Mouse (Mus musculus): ENCODE measurements around the gene Mrps15.
"Not testable (repeated sequence)": the region's sequence is repeated elsewhere in the genome, so short reads cannot be mapped to it uniquely, and the experiment has no call there.

Gene Mrps15

GRCm38 (mm10) chr4:126068842-126069241 is 22.1 kb downstream of the Mrps15 start:
- no peak for DNase-seq (ENCODE audit: inconsistent age in 2 of 2, low spot score in 1 of 2)

- DNase-seq (ENCODE audit: inconsistent age in 2 of 2, low spot score in 1 of 2): no peak
Observed at GRCm38 (mm10) chr4:126077833-126078232, 31.1 kb downstream of the Mrps15 start.

GRCm38 (mm10) chr4:126079266-126079665 is 32.5 kb downstream of the Mrps15 start:
- peak in 1 of 2 experiments; percentile 76 for DNase-seq (ENCODE audit: inconsistent age in 2 of 2, low spot score in 1 of 2)

GRCm38 (mm10) chr4:126081601-126082000 is 34.9 kb downstream of the Mrps15 start:
- DNase-seq (ENCODE audit: inconsistent age in 2 of 2, low spot score in 1 of 2): no peak

GRCm38 (mm10) chr4:126083021-126083420 is 36.3 kb downstream of the Mrps15 start:
- no peak for DNase-seq (ENCODE audit: inconsistent age in 2 of 2, low spot score in 1 of 2)

GRCm38 (mm10) chr4:126084382-126084781 is 37.7 kb downstream of the Mrps15 start:
- DNase-seq (ENCODE audit: inconsistent age in 2 of 2, low spot score in 1 of 2): no peak

- DNase-seq (ENCODE audit: inconsistent age in 2 of 2, low spot score in 1 of 2): peak; percentile 81 to 93
Observed at GRCm38 (mm10) chr4:126085996-126086576, 39.4 kb downstream of the Mrps15 start.

GRCm38 (mm10) chr4:126090101-126090847 is 43.5 kb downstream of the Mrps15 start:
- peak in 1 of 2 experiments; percentile 38 for DNase-seq (ENCODE audit: inconsistent age in 2 of 2, low spot score in 1 of 2)

- DNase-seq (ENCODE audit: inconsistent age in 2 of 2, low spot score in 1 of 2): no peak
Observed at GRCm38 (mm10) chr4:126090848-126091124, 44.1 kb downstream of the Mrps15 start.

GRCm38 (mm10) chr4:126091873-126092272 is 45.1 kb downstream of the Mrps15 start:
- DNase-seq (ENCODE audit: inconsistent age in 2 of 2, low spot score in 1 of 2): no peak

GRCm38 (mm10) chr4:126095622-126096430 is 49.1 kb downstream of the Mrps15 start:
- not testable (repeated sequence) for DNase-seq (ENCODE audit: inconsistent age in 2 of 2, low spot score in 1 of 2)

- DNase-seq (ENCODE audit: inconsistent age in 2 of 2, low spot score in 1 of 2): peak; percentile 97 to 98
Observed at GRCm38 (mm10) chr4:126096464-126097111, 49.9 kb downstream of the Mrps15 start, which contains the start of gene Lsm10. Lsm10 (plus strand) TSS chr4:126096623.

GRCm38 (mm10) chr4:126097711-126098253 is 51.1 kb downstream of the Mrps15 start:
- DNase-seq (ENCODE audit: inconsistent age in 2 of 2, low spot score in 1 of 2): peak; percentile 65 to 76

- no peak for DNase-seq (ENCODE audit: inconsistent age in 2 of 2, low spot score in 1 of 2)
Observed at GRCm38 (mm10) chr4:126099365-126099764, 52.6 kb downstream of the Mrps15 start.

- DNase-seq (ENCODE audit: inconsistent age in 2 of 2, low spot score in 1 of 2): no peak
Observed at GRCm38 (mm10) chr4:126100764-126101163, 54.0 kb downstream of the Mrps15 start.

GRCm38 (mm10) chr4:126102061-126102841 is 55.5 kb downstream of the Mrps15 start:
- peak; percentile 51 to 82 for DNase-seq (ENCODE audit: inconsistent age in 2 of 2, low spot score in 1 of 2)

- DNase-seq (ENCODE audit: inconsistent age in 2 of 2, low spot score in 1 of 2): peak; percentile 97 to 98
Observed at GRCm38 (mm10) chr4:126103057-126103581, 56.4 kb downstream of the Mrps15 start.

- peak; percentile 97 to 99 for DNase-seq (ENCODE audit: inconsistent age in 2 of 2, low spot score in 1 of 2)
Observed at GRCm38 (mm10) chr4:126103590-126104068, 56.9 kb downstream of the Mrps15 start, which contains the start of gene Stk40. Stk40 (plus strand) TSS chr4:126103957.

- peak; percentile 66 to 85 for DNase-seq (ENCODE audit: inconsistent age in 2 of 2, low spot score in 1 of 2)
Observed at GRCm38 (mm10) chr4:126104261-126105075, 57.7 kb downstream of the Mrps15 start.

All from adrenal gland, adult (tissue).